Mouse (Mus musculus): ENCODE measurements around the gene Insig1. TPM values are rescaled to one million over a fixed set of nuclear protein-coding genes. Genes with fewer than 3 reads are reported as not detected.

Gene Insig1
- 78.8 and 80.8 TPM in 2 replicates for polyA plus RNA-seq (2014; fragmentation: Nextera tagmentation; extraction: Ambion mirVana)

DNA sequence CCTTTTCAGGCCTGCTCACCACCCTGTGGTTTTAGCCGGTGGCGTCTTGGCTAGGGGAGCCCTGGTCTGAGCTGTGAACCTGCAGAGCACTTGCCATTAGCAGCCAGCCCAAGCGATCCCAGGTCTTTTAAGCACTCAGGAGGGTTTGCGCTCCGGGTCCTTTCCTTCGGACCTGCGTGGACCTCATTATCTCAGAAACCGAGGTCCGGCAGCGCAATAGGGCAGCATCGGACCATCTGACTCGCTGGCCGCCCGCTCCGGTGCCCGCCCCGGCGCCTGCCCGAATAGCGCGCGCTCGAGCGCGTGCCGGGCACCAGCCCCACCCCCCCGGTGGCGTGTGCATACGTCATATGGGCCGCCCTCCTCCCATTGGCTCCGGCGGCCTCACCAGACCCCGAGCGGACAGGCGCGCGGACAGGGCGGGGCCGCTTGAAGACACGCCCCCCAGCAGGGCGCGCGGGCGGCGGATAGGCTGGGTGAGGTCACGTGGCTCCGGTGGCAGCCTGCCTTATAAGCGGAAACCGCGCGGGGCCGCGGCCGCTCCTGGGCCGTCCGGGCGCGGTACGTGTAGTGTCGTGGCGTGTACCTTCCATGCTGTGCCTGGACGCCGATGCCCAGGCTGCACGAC lies at the start of gene Insig1:
Gene Insig1 (plus strand): TSS at position 536 of the 628 bp plus-strand sequence.
- peaks cover 17% of the 10 kb centered on the region for H3K4me1 ChIP-seq (ENCODE audit: control insufficient read depth, insufficient read depth, low read length)
- DNase-seq (ENCODE audit: low spot score) (peak; percentile 99), ATAC-seq (ENCODE audit: insufficient number of reproducible peaks, low FRiP score, low TSS enrichment, low read depth) (peak; percentile 95)
- peak within 1 kb of the TSS; percentile 72 for H3K4me2 ChIP-seq (ENCODE audit: low read depth, severe bottlenecking)
- H3K27me3 ChIP-seq (ENCODE audit: control insufficient read depth, insufficient read depth, low read length) = no peaks in the 10 kb centered on the region
- H3K9me3 ChIP-seq (ENCODE audit: control insufficient read depth, low read length) = no peaks in the 10 kb centered on the region
- H3K4me3 ChIP-seq (ENCODE audit: low read depth, low read length) = peak within 1 kb of the TSS; percentile 85
- H3K27ac ChIP-seq (replicated peaks; ENCODE audit: low read depth, low read length) = peak within 1 kb of the TSS; percentile 75
- H3K9ac ChIP-seq (ENCODE audit: low read length) = peak within 1 kb of the TSS; percentile 82
- under 1% methylated on average over 62 of the region's 64 CpGs for WGBS
- H3K36me3 ChIP-seq (ENCODE audit: control insufficient read depth, insufficient read depth, low read length) = peaks cover 17% of the 10 kb centered on the region; the same call in 1 of the 2 replicates

DNA sequence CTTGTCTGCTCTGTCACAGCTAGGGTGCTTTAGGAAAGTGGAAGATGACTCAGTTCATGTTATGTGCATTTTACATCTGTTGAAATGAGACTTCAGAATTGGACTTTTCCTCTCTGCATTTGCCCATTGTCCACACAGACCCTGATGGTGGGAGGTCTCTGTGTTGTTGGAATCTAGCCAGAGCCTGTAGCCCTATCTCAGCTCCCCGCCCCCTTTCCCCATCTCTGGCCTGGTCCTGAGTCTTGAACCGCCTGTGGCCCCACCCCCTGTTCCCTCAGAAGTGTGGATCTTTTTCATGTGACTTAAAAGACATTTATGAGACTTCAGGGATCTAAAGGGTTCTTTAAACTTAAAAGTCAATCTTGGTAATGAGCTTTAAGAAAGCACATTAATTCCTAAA lies 47.7 kb upstream of the Insig1 start:
- 46% methylated on average over 2 of the region's 2 CpGs for whole genome bisulfite sequencing
- Histone ChIP-seq H3K27ac (replicated peaks; ENCODE audit: low read depth, low read length) (no peak overlapping the region), H3K4me1 (ENCODE audit: control insufficient read depth, insufficient read depth, low read length) (no peaks in the 10 kb centered on the region), H3K4me3 (ENCODE audit: low read depth, low read length) (no peak overlapping the region), H3K9ac (ENCODE audit: low read length) (no peak overlapping the region), H3K4me2 (ENCODE audit: low read depth, severe bottlenecking) (no peak overlapping the region), H3K27me3 (ENCODE audit: control insufficient read depth, insufficient read depth, low read length) (no peaks in the 10 kb centered on the region), H3K36me3 (ENCODE audit: control insufficient read depth, insufficient read depth, low read length) (no peaks in the 10 kb centered on the region), H3K9me3 (ENCODE audit: control insufficient read depth, low read length) (no peaks in the 10 kb centered on the region)
- ATAC-seq (ENCODE audit: insufficient number of reproducible peaks, low FRiP score, low TSS enrichment, low read depth) = no peak
- no peak for DNase-seq (ENCODE audit: low spot score)

DNA sequence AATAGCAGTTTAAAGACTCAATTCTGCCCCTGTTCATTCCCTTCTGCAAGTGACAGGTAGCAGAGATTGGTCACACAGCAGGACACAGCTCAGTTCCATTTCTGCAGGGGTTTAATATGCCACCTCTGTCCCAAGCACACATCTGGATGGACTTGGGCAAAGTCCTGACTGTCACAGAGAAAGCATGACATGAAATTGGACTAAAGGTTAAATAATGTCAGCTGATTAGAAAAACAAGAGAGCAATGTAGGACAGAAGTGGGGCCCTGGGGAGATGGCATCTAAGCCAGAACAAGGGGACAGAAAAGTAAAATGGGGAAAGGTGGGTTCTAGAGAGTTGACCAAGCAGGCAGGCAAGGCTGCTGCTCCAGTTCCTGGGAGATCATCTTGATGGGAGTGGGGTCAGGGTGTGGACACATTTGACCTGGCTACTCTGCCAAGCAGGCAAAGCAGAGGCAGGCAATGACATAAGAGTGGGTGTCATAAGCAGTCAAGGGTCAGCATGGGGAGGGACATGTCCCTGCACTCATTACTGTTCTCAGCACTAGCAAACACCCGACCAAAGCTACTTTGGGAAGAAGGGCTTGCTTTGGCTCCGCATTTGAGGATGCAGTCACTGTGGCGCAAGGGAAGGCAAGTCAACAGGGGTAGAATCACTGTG lies 39.5 kb upstream of the Insig1 start:
- no peaks in the 10 kb centered on the region for H3K9me3 ChIP-seq (ENCODE audit: control insufficient read depth, low read length)
- no peak overlapping the region for H3K9ac ChIP-seq (ENCODE audit: low read length)
- no peak overlapping the region for H3K27ac ChIP-seq (replicated peaks; ENCODE audit: low read depth, low read length)
- H3K36me3 ChIP-seq (ENCODE audit: control insufficient read depth, insufficient read depth, low read length) = no peaks in the 10 kb centered on the region
- H3K27me3 ChIP-seq (ENCODE audit: control insufficient read depth, insufficient read depth, low read length) = no peaks in the 10 kb centered on the region
- no peak overlapping the region for H3K4me3 ChIP-seq (ENCODE audit: low read depth, low read length)
- DNase-seq (ENCODE audit: low spot score) = no peak
- no peak overlapping the region for H3K4me2 ChIP-seq (ENCODE audit: low read depth, severe bottlenecking)
- ATAC-seq (ENCODE audit: insufficient number of reproducible peaks, low FRiP score, low TSS enrichment, low read depth) = no peak
- H3K4me1 ChIP-seq (ENCODE audit: control insufficient read depth, insufficient read depth, low read length) = no peaks in the 10 kb centered on the region
- 85% methylated on average over 3 of the region's 3 CpGs for WGBS

DNA sequence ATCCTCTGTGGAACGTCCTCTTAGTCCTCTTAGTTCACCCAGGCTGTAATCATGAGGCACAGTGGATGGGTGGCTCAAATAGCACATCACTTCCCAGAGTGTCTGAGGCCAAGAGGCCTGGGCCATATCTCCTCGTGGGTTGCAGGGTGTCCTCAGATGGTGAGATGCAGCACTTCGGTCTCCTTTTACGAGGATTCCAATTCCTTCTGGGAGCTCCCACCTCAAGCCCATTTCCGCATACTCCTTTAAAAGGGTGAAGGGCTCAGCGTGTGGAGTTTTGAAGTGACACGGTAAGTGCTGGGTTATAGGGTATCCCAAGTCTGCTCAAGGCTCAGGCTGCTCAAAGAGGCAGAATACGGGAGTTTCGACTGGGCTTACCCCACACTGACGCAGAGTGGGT lies 38.3 kb upstream of the Insig1 start:
- no peak for ATAC-seq (ENCODE audit: insufficient number of reproducible peaks, low FRiP score, low TSS enrichment, low read depth)
- Histone ChIP-seq H3K9me3 (ENCODE audit: control insufficient read depth, low read length) (no peaks in the 10 kb centered on the region), H3K36me3 (ENCODE audit: control insufficient read depth, insufficient read depth, low read length) (no peaks in the 10 kb centered on the region), H3K9ac (ENCODE audit: low read length) (no peak overlapping the region), H3K4me1 (ENCODE audit: control insufficient read depth, insufficient read depth, low read length) (peaks cover 7% of the 10 kb centered on the region), H3K27me3 (ENCODE audit: control insufficient read depth, insufficient read depth, low read length) (no peaks in the 10 kb centered on the region), H3K27ac (replicated peaks; ENCODE audit: low read depth, low read length) (no peak overlapping the region), H3K4me2 (ENCODE audit: low read depth, severe bottlenecking) (no peak overlapping the region), H3K4me3 (ENCODE audit: low read depth, low read length) (no peak overlapping the region)
- DNase-seq (ENCODE audit: low spot score) = no peak
- 84% methylated on average over 10 of the region's 10 CpGs for WGBS

DNA sequence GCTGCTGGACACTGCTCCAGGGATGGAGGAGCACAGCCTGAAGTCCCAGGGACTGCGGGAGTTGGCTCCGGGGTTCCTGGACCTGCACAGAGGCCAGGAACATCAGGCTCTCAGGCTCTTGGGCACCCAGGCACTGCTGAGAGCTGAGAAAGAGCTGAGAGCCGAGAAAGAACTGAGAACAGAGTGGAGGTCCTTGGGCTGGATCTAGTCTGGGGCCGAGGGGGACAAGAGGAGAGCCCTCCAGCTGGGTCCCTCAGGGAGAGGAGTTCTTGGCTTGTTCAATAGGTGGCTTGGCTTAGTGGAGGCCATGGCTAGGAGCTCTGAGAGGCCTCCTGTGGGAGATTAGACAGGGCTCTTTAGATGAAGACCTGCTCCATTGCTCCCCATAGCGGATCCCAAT lies 37.9 kb upstream of the Insig1 start:
- no peaks in the 10 kb centered on the region for H3K9me3 ChIP-seq (ENCODE audit: control insufficient read depth, low read length)
- H3K36me3 ChIP-seq (ENCODE audit: control insufficient read depth, insufficient read depth, low read length) = no peaks in the 10 kb centered on the region
- no peak overlapping the region for H3K9ac ChIP-seq (ENCODE audit: low read length)
- DNase-seq (ENCODE audit: low spot score) (no peak), ATAC-seq (ENCODE audit: insufficient number of reproducible peaks, low FRiP score, low TSS enrichment, low read depth) (no peak)
- no peaks in the 10 kb centered on the region for H3K27me3 ChIP-seq (ENCODE audit: control insufficient read depth, insufficient read depth, low read length)
- H3K27ac ChIP-seq (replicated peaks; ENCODE audit: low read depth, low read length) = no peak overlapping the region
- WGBS = 89% methylated on average over 5 of the region's 5 CpGs
- H3K4me3 ChIP-seq (ENCODE audit: low read depth, low read length) = no peak overlapping the region
- peaks cover 7% of the 10 kb centered on the region for H3K4me1 ChIP-seq (ENCODE audit: control insufficient read depth, insufficient read depth, low read length)
- no peak overlapping the region for H3K4me2 ChIP-seq (ENCODE audit: low read depth, severe bottlenecking)

DNA sequence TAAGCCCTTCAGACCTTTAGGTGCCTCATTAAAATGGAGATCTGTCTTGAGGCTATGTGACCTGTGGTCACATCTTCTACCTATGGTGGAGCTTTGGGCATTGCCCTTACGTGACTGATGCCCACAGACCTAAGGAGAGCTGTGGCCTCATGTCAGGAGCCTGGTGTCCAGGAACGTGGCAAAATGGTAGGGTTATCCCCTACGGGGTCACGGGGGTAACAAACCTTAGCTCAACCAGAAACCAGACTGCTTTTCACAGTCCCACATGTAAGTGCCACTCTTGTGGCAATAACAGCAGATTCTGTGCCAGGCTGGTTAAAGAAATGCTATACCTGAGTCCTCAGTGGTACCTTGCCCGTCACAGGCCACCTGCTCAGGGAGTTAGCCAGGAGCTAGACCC lies 37.3 kb upstream of the Insig1 start:
- Histone ChIP-seq H3K4me1 (ENCODE audit: control insufficient read depth, insufficient read depth, low read length) (peaks cover 7% of the 10 kb centered on the region), H3K4me2 (ENCODE audit: low read depth, severe bottlenecking) (no peak overlapping the region), H3K27ac (replicated peaks; ENCODE audit: low read depth, low read length) (no peak overlapping the region), H3K9me3 (ENCODE audit: control insufficient read depth, low read length) (no peaks in the 10 kb centered on the region), H3K4me3 (ENCODE audit: low read depth, low read length) (no peak overlapping the region), H3K27me3 (ENCODE audit: control insufficient read depth, insufficient read depth, low read length) (no peaks in the 10 kb centered on the region), H3K36me3 (ENCODE audit: control insufficient read depth, insufficient read depth, low read length) (no peaks in the 10 kb centered on the region), H3K9ac (ENCODE audit: low read length) (no peak overlapping the region)
- no peak for ATAC-seq (ENCODE audit: insufficient number of reproducible peaks, low FRiP score, low TSS enrichment, low read depth)
- 87% methylated on average over 5 of the region's 5 CpGs for WGBS
- DNase-seq (ENCODE audit: low spot score) = no peak

DNA sequence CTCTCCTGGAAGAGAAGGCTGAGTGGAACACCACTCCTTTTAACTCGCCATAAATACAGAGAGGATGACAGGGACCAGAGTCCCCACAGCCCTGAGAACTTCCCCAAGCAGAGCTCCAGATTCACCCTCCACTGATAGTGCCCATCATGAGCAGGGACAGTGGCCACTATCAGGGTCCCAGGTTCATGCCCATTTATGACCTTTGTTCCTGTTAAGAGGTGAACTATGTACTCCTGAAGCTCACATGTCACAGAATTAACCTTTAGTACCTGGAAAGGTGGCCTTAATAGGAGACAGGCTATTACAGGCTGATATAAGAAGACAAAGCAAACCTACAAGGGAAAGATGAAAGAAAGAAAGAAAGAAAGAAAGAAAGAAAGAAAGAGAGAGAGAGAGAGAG lies 35.2 kb upstream of the Insig1 start:
- Histone ChIP-seq H3K27ac (replicated peaks; ENCODE audit: low read depth, low read length) (no peak overlapping the region), H3K9me3 (ENCODE audit: control insufficient read depth, low read length) (no peaks in the 10 kb centered on the region), H3K4me1 (ENCODE audit: control insufficient read depth, insufficient read depth, low read length) (peaks cover 7% of the 10 kb centered on the region), H3K27me3 (ENCODE audit: control insufficient read depth, insufficient read depth, low read length) (no peaks in the 10 kb centered on the region), H3K9ac (ENCODE audit: low read length) (no peak overlapping the region), H3K36me3 (ENCODE audit: control insufficient read depth, insufficient read depth, low read length) (no peaks in the 10 kb centered on the region), H3K4me2 (ENCODE audit: low read depth, severe bottlenecking) (no peak overlapping the region), H3K4me3 (ENCODE audit: low read depth, low read length) (no peak overlapping the region)
- DNase-seq (ENCODE audit: low spot score) = no peak
- ATAC-seq (ENCODE audit: insufficient number of reproducible peaks, low FRiP score, low TSS enrichment, low read depth) = no peak
- WGBS = 62% methylated on average over 1 of the region's 1 CpGs

DNA sequence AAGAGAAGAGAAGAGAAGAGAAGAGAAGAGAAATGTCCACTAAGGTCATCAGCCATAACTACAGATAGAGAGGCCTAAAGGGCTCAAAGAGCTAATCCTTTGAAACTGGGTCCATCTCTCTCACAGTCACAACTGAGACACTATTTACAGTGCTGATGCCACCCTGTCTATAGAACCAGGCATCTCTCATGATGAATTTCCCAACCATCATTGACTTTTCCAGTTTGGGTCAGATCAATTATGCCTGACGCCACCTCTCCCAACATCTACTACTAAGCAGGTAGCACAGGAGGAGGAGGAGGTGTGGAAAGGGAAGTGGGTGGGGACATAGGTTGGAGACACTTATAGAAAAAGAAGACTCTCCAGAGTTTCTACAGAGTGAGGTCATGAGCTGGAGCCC lies 34.6 kb upstream of the Insig1 start:
- WGBS = 81% methylated on average over 1 of the region's 1 CpGs
- no peaks in the 10 kb centered on the region for H3K9me3 ChIP-seq (ENCODE audit: control insufficient read depth, low read length)
- no peak overlapping the region for H3K4me3 ChIP-seq (ENCODE audit: low read depth, low read length)
- no peak overlapping the region for H3K27ac ChIP-seq (replicated peaks; ENCODE audit: low read depth, low read length)
- DNase-seq (ENCODE audit: low spot score) = no peak
- ATAC-seq (ENCODE audit: insufficient number of reproducible peaks, low FRiP score, low TSS enrichment, low read depth) = no peak
- H3K27me3 ChIP-seq (ENCODE audit: control insufficient read depth, insufficient read depth, low read length) = no peaks in the 10 kb centered on the region
- H3K36me3 ChIP-seq (ENCODE audit: control insufficient read depth, insufficient read depth, low read length) = no peaks in the 10 kb centered on the region
- H3K9ac ChIP-seq (ENCODE audit: low read length) = no peak overlapping the region
- peaks cover 7% of the 10 kb centered on the region for H3K4me1 ChIP-seq (ENCODE audit: control insufficient read depth, insufficient read depth, low read length)
- no peak overlapping the region for H3K4me2 ChIP-seq (ENCODE audit: low read depth, severe bottlenecking)
